Mouse (Mus musculus) CH12.LX (cell line): ENCODE measurements around the gene Sult6b2. TPM values are rescaled to one million over a fixed set of nuclear protein-coding genes. Genes with fewer than 3 reads are reported as not detected.

Experiments used
- DNase-seq: peaks from one replicate; pipeline ENCODE4 v3.0.0-alpha.2; 2013; ENCODE audit errors: extremely low read depth
- H3K27ac ChIP-seq: 2 replicates; pipeline ENCODE4 v1.5.1; 2012; ENCODE audit warnings: low read depth, mild to moderate bottlenecking, control low read depth, moderate library complexity; ENCODE audit not compliant: insufficient read depth
- H3K27me3 ChIP-seq: replicated peaks from 2 replicates; pipeline ENCODE3; 2012; ENCODE audit warnings: inconsistent platforms
- H3K36me3 ChIP-seq, 2 experiments: replicated peaks in 1 of 2; 2 replicates each; pipeline versions ENCODE3 to v1.6.1; 2012; ENCODE audit warnings: inconsistent platforms in 1 of 2, low read length in 1 of 2, mild to moderate bottlenecking in 1 of 2, mixed read lengths in 1 of 2, moderate library complexity in 1 of 2; ENCODE audit not compliant: control insufficient read depth in 1 of 2, insufficient read depth in 1 of 2
- H3K4me1 ChIP-seq, 2 experiments: 2 replicates each; pipeline ENCODE4 v1.6.1; 2012; ENCODE audit warnings: inconsistent platforms in 1 of 2, moderate library complexity in 1 of 2; ENCODE audit not compliant: insufficient read depth in 2 of 2, control insufficient read depth in 1 of 2
- H3K4me2 ChIP-seq: 2 replicates; pipeline ENCODE4 v1.6.1; 2012; ENCODE audit warnings: low read depth, mild to moderate bottlenecking, control low read depth; ENCODE audit not compliant: poor library complexity, insufficient read depth, severe bottlenecking
- H3K4me3 ChIP-seq, 3 experiments: fragments of 150-350 bp in 1 of 3; sonication (generic) in 1 of 3; replicated peaks in 1 of 3; 2 replicates each; pipeline versions ENCODE3 to v1.5.1; 2011 to 2012; ENCODE audit warnings: low read depth in 2 of 3, low read length in 2 of 3, mild to moderate bottlenecking in 2 of 3, moderate library complexity in 2 of 3, control low read depth in 1 of 3, improper control_type of control experiment in 1 of 3, inconsistent platforms in 1 of 3, mixed read lengths in 1 of 3; ENCODE audit not compliant: poor library complexity in 1 of 3
- H3K79me2 ChIP-seq: replicated peaks from 2 replicates; pipeline ENCODE4 v1.6.1; 2012; ENCODE audit warnings: mild to moderate bottlenecking, moderate library complexity; ENCODE audit not compliant: control insufficient read depth, poor library complexity, insufficient read depth, severe bottlenecking; ENCODE audit errors: extremely low read depth
- H3K9ac ChIP-seq: 2 replicates; pipeline ENCODE4 v1.6.1; 2012; ENCODE audit warnings: low read depth, mild to moderate bottlenecking, control low read depth, moderate library complexity; ENCODE audit not compliant: insufficient read depth
- H3K9me3 ChIP-seq: replicated peaks from 2 replicates; pipeline ENCODE3; 2012; ENCODE audit warnings: low read length, inconsistent platforms, mixed read lengths
- BHLHE40 ChIP-seq: IDR thresholded peaks from 2 replicates; pipeline ENCODE4 v1.6.1; 2011; ENCODE audit warnings: mild to moderate bottlenecking, low read depth, low read length, improper control_type of control experiment
- CHD1 ChIP-seq: IDR thresholded peaks from 2 replicates; pipeline ENCODE4 v1.6.1; 2012; ENCODE audit warnings: low read depth, low read length, improper control_type of control experiment, inconsistent platforms
- CHD2 ChIP-seq: IDR thresholded peaks from 2 replicates; pipeline ENCODE4 v1.6.1; 2011; ENCODE audit warnings: low read length, improper control_type of control experiment
- CTCF ChIP-seq, 2 experiments: IDR thresholded peaks in 1 of 2; conservative IDR thresholded peaks in 1 of 2; 2 replicates each; pipeline ENCODE4 v1.5.1; 2011 to 2012; ENCODE audit warnings: low read depth in 2 of 2, low read length in 2 of 2, improper control_type of control experiment in 1 of 2, inconsistent platforms in 1 of 2, mild to moderate bottlenecking in 1 of 2, moderate library complexity in 1 of 2
- E2F4 ChIP-seq: IDR thresholded peaks from 2 replicates; pipeline ENCODE4 v1.6.1; 2011; ENCODE audit warnings: low read depth, low read length, improper control_type of control experiment; ENCODE audit not compliant: insufficient replicate concordance
- ELF1 ChIP-seq: IDR thresholded peaks from 2 replicates; pipeline ENCODE4 v1.6.1; 2014; ENCODE audit warnings: low read depth, mild to moderate bottlenecking, inconsistent platforms, low read length, improper control_type of control experiment
- GABPA ChIP-seq: IDR thresholded peaks from 2 replicates; pipeline ENCODE4 v1.6.1; 2012; ENCODE audit warnings: low read depth, low read length, improper control_type of control experiment, inconsistent platforms; ENCODE audit not compliant: insufficient replicate concordance
- HCFC1 ChIP-seq: IDR thresholded peaks from 2 replicates; pipeline ENCODE4 v1.6.1; 2012; ENCODE audit warnings: low read depth, mild to moderate bottlenecking, inconsistent platforms, low read length, improper control_type of control experiment
- JUN ChIP-seq: IDR thresholded peaks from 2 replicates; pipeline ENCODE4 v1.6.1; 2011; ENCODE audit warnings: low read depth, mild to moderate bottlenecking, low read length, improper control_type of control experiment, moderate library complexity; ENCODE audit not compliant: insufficient read depth
- JUND ChIP-seq: conservative IDR thresholded peaks from 2 replicates; pipeline ENCODE4 v1.6.1; 2011; ENCODE audit warnings: low read depth, low read length, improper control_type of control experiment
- KAT2A ChIP-seq: IDR thresholded peaks from 2 replicates; pipeline ENCODE4 v1.6.1; 2012; ENCODE audit warnings: low read length, improper control_type of control experiment, inconsistent platforms; ENCODE audit not compliant: insufficient replicate concordance
- MAFK ChIP-seq: IDR thresholded peaks from 2 replicates; pipeline ENCODE4 v1.6.1; 2011; ENCODE audit warnings: low read length, improper control_type of control experiment; ENCODE audit not compliant: insufficient replicate concordance
- MAX ChIP-seq: IDR thresholded peaks from 2 replicates; pipeline ENCODE4 v1.6.1; 2011; ENCODE audit warnings: low read length, improper control_type of control experiment
- MAZ ChIP-seq: IDR thresholded peaks from 2 replicates; pipeline ENCODE4 v1.6.1; 2012; ENCODE audit warnings: low read depth, mild to moderate bottlenecking, inconsistent platforms, low read length, improper control_type of control experiment, moderate library complexity
- MEF2A ChIP-seq: IDR thresholded peaks from 2 replicates; pipeline ENCODE4 v1.6.1; 2014; ENCODE audit warnings: low read depth, mild to moderate bottlenecking, inconsistent platforms, low read length, improper control_type of control experiment, borderline replicate concordance
- MXI1 ChIP-seq: IDR thresholded peaks from 2 replicates; pipeline ENCODE4 v1.6.1; 2011; ENCODE audit warnings: mild to moderate bottlenecking, low read depth, low read length, improper control_type of control experiment
- NRF1 ChIP-seq: IDR thresholded peaks from 2 replicates; pipeline ENCODE4 v1.6.1; 2014; ENCODE audit warnings: low read depth, mild to moderate bottlenecking, inconsistent platforms, low read length, improper control_type of control experiment, moderate library complexity
- PAX5 ChIP-seq: IDR thresholded peaks from 2 replicates; pipeline ENCODE4 v1.6.1; 2012; ENCODE audit warnings: low read length, inconsistent platforms, mixed read lengths
- POLR2AphosphoS2 ChIP-seq: IDR thresholded peaks from 2 replicates; pipeline ENCODE4 v1.6.1; 2011; ENCODE audit warnings: low read depth, low read length, improper control_type of control experiment
- RAD21 ChIP-seq: IDR thresholded peaks from 2 replicates; pipeline ENCODE4 v1.6.1; 2011; ENCODE audit warnings: low read depth, mild to moderate bottlenecking, low read length, improper control_type of control experiment, moderate library complexity
- RCOR1 ChIP-seq: conservative IDR thresholded peaks from 2 replicates; pipeline ENCODE4 v1.6.1; 2012; ENCODE audit warnings: low read depth, mild to moderate bottlenecking, inconsistent platforms, low read length, improper control_type of control experiment
- SIN3A ChIP-seq: IDR thresholded peaks from 2 replicates; pipeline ENCODE4 v1.6.1; 2012; ENCODE audit warnings: low read length, improper control_type of control experiment, inconsistent platforms
- SMC3 ChIP-seq: IDR thresholded peaks from 2 replicates; pipeline ENCODE4 v1.6.1; 2011; ENCODE audit warnings: low read depth, low read length, improper control_type of control experiment
- TBP ChIP-seq: conservative IDR thresholded peaks from 2 replicates; pipeline ENCODE4 v1.6.1; 2011; ENCODE audit warnings: low read depth, low read length, improper control_type of control experiment
- UBTF ChIP-seq: IDR thresholded peaks from 2 replicates; pipeline ENCODE4 v1.6.1; 2012; ENCODE audit warnings: low read depth, mild to moderate bottlenecking, inconsistent platforms, low read length, improper control_type of control experiment, moderate library complexity
- USF2 ChIP-seq: conservative IDR thresholded peaks from 2 replicates; pipeline ENCODE4 v1.6.1; 2011; ENCODE audit warnings: low read depth, low read length, improper control_type of control experiment
- ZMIZ1 ChIP-seq: IDR thresholded peaks from 2 replicates; pipeline ENCODE4 v1.6.1; 2012; ENCODE audit warnings: low read depth, mild to moderate bottlenecking, inconsistent platforms, low read length, improper control_type of control experiment
- ZNF384 ChIP-seq: IDR thresholded peaks from 2 replicates; pipeline ENCODE4 v1.6.1; 2012; ENCODE audit warnings: low read depth, low read length, improper control_type of control experiment, inconsistent platforms
- dilution Hi-C: fragments of 300-500 bp; cut with MboI; formaldehyde crosslinking; loops from 2 replicates; pipeline ENCODE4 v1.14.3; 2020; ENCODE audit warnings: low sequenced_read_pairs; ENCODE audit not compliant: extremely low pct_unique_long_range_greater_than_20kb, extremely low pct_ligation_motif_present
- in situ Hi-C: fragments of 300-500 bp; cut with MboI; formaldehyde crosslinking; loops from 3 replicates; pipeline ENCODE4 v1.14.3; 2019; ENCODE audit warnings: low sequenced_read_pairs, low pct_ligation_motif_present, low pct_unique_long_range_greater_than_20kb, mixed read lengths
- polyA plus RNA-seq: library from polyadenylated mRNA; unstranded; fragments of >175 nt; gene quantifications from 2 replicates; pipeline ENCODE4 v1.2.1, GENCODE M21; 2012; ENCODE audit warnings: low read depth; ENCODE audit not compliant: insufficient read length
- total RNA-seq, 2 experiments: library from RNA; depleted of rRNA; stranded (reverse); fragments of 300-350 nt in 1 of 2; fragments of >200 nt in 1 of 2; gene quantifications; 2 replicates each; pipeline ENCODE4 v1.2.3; 2012 to 2014

Gene Sult6b2
- total and polyA plus RNA-seq, 3 experiments = 0.25 to 1.1 (median 0.54) TPM

DNA sequence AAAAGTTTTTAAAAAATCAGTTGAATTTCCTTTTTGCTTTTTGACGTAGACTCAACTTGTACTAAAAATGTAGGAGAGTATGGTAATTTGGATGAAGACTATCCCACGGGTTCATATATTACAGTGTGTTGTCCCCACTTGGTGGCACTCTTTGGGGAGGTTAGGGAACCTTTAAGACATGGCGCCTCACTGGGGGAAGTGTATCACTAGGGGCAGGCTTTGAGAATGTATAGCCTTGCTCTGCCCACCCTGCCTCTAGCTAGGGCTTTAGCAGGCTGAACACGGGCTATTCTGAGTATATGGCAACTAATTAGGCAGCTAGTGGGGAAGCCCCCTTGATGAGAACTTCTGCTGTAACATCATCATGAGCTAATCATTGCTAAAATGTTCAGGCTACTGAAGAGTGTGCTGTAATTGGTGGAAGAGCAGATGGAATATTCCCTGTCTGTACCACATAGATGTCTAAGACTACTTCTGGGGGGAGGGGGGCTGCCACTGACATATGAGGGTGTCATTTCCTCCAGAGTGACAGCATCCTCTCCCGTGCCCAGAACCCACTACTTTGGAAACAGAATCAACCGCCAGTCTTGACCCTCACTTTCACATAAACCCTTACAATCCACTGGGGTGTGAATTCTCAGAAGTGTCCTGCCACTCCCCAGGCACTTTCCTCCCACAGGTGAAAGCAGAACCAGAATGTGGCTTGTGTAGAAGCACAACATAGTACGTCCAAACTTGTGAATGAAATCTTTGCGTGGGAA lies 43.8 kb upstream of the Sult6b2 start (continued):
- TF ChIP-seq MAZ = no peak
- TF ChIP-seq MAFK = no peak
- peak; percentile 46 for TF ChIP-seq RAD21
- no peak for TF ChIP-seq USF2
- TF ChIP-seq JUND = no peak
- no peak for TF ChIP-seq UBTF
- TF ChIP-seq SIN3A = no peak
- TF ChIP-seq POLR2AphosphoS2 = no peak
- peak in 1 of 2 experiments; percentile 75; a peak in 2 of 4 replicates for TF ChIP-seq CTCF (conservative IDR thresholded peaks at IDR 0.05 in 1 of 2, IDR thresholded peaks at IDR 0.05 in 1 of 2; ENCODE audit: low read depth in 2 of 2, low read length in 2 of 2)
- no peak for TF ChIP-seq NRF1
- no peak for TF ChIP-seq HCFC1
- no peak for TF ChIP-seq PAX5
- no peak for TF ChIP-seq MAX
- TF ChIP-seq CHD1 = no peak
- peak; percentile 49 for TF ChIP-seq SMC3
- TF ChIP-seq GABPA = no peak
- TF ChIP-seq CHD2 = no peak
- no peak for TF ChIP-seq RCOR1
- TF ChIP-seq ZNF384 = no peak
- TF ChIP-seq MEF2A = peak; percentile 71; the same call in 1 of the 2 replicates
- TF ChIP-seq BHLHE40 = peak; percentile 68

DNA sequence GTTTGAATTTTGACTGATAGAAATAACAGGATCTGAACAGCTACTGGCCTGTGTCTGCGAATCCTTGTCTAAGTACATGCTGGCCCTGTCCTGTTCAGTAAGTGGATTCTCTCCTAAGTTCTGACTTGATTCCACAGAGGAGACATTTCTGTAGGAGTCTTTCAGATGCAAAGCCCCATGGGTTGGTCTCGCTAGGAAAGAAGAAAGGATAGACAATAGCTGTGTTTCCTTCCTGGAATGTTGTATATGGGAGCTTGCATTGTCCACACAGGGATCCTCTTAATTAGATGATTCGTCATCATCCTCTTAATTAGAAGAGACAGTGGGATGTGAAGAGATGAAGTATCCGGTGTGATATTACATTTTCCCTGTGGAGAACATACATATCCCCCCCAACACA lies 42.6 kb upstream of the Sult6b2 start:
- Histone ChIP-seq H3K79me2 (no peaks in the 10 kb centered on the region), H3K9ac (no peak overlapping the region), H3K9me3 (no peaks in the 10 kb centered on the region), H3K27me3 (no peaks in the 10 kb centered on the region), H3K4me3 (no peak overlapping the region), H3K4me2 (no peak overlapping the region), H3K27ac (no peak overlapping the region), H3K4me1 (peaks cover 9 to 21% of the 10 kb centered on the region in 2 experiments), H3K36me3 (no peaks in the 10 kb centered on the region)
- TF ChIP-seq CHD1 (no peak), MAFK (no peak), SMC3 (no peak), UBTF (no peak), TBP (no peak), JUND (no peak), ZMIZ1 (no peak), POLR2AphosphoS2 (no peak), E2F4 (no peak), MXI1 (no peak), JUN (no peak), GABPA (no peak), BHLHE40 (no peak), ELF1 (no peak), KAT2A (no peak)
- DNase-seq = no peak
- dilution Hi-C loops (no loop called here), in situ Hi-C loops (no loop called here)
